In the genomic region with DNA sequence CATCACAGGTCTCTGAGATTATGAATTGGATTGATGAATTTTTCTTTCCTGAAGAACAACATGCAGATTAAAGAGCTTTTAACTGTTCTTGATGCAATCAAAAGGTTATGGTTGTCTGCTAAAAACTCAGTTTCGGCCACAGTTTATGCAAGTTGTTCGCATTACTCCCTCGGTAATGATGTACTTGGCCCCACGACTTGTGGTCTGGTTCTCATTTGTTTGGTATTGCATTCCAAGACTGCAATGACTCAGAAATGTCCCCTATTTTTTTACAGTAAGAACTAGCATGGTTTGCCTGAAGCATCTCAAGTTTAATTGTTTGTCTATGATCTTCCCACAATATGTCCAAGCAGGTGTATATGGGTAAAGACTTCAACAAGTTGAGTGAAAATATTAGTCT, we compare ENCODE assay signal across 18 mouse cellular contexts.
"Had no signal": no experiment of that assay in that cellular context is flagged by ENCODE, and none has a peak within 500 bp of the region (broad histone marks: within the 10 kb centered on the region; RNA-seq: fewer than 3 reads in every experiment).

No protein-coding gene starts in this region.

- H3K36me3 ChIP-seq: kidney, embryonic 15.5 days; limb, embryonic 13.5 days; liver, embryonic 13.5 days; midbrain, embryonic 12.5 days; neural tube, embryonic 13.5 days had no signal

- H3K27ac ChIP-seq: kidney, embryonic 15.5 days; limb, embryonic 13.5 days; liver, embryonic 13.5 days; macrophage; midbrain, embryonic 12.5 days; neural tube, embryonic 13.5 days; stomach, postnatal 0 days had no signal

- ATAC-seq: midbrain, embryonic 16.5 days had no signal

- DNase-seq: kidney, postnatal 14 days; kidney, postnatal 4 days; left cerebral cortex, postnatal 4 days; liver, embryonic 13.5 days; lung, adult 2 months; retina, postnatal 1 day; right cerebral cortex, postnatal 25 days; thymus, adult 2 months; thymus, postnatal 14 days; thymus, postnatal 4 days had no signal

- H3K9me3 ChIP-seq: kidney, embryonic 15.5 days; limb, embryonic 13.5 days; liver, embryonic 13.5 days; midbrain, embryonic 12.5 days; neural tube, embryonic 13.5 days had no signal

- H3K4me2 ChIP-seq: kidney, embryonic 15.5 days; limb, embryonic 13.5 days; liver, embryonic 13.5 days; midbrain, embryonic 12.5 days; neural tube, embryonic 13.5 days had no signal

- H3K4me1 ChIP-seq: kidney, embryonic 15.5 days; limb, embryonic 13.5 days; liver, embryonic 13.5 days; midbrain, embryonic 12.5 days; neural tube, embryonic 13.5 days had no signal

- H3K9ac ChIP-seq: kidney, embryonic 15.5 days; limb, embryonic 13.5 days; liver, embryonic 13.5 days; midbrain, embryonic 12.5 days; neural tube, embryonic 13.5 days had no signal

- H3K4me3 ChIP-seq: kidney, embryonic 15.5 days; limb, embryonic 13.5 days; liver, embryonic 13.5 days; midbrain, embryonic 12.5 days; myocyte; neural tube, embryonic 13.5 days had no signal

- H3K27me3 ChIP-seq: kidney, embryonic 15.5 days; limb, embryonic 13.5 days; liver, embryonic 13.5 days; midbrain, embryonic 12.5 days; neural tube, embryonic 13.5 days had no signal
